Mouse (Mus musculus): ENCODE measurements at regions not wholly inside any gene's neighbourhood (a gene's known extent, or its start where the extent isn't known, plus 50 kb on each side); places are given as distances from the start of the nearest gene placed in this dataset.

DNA sequence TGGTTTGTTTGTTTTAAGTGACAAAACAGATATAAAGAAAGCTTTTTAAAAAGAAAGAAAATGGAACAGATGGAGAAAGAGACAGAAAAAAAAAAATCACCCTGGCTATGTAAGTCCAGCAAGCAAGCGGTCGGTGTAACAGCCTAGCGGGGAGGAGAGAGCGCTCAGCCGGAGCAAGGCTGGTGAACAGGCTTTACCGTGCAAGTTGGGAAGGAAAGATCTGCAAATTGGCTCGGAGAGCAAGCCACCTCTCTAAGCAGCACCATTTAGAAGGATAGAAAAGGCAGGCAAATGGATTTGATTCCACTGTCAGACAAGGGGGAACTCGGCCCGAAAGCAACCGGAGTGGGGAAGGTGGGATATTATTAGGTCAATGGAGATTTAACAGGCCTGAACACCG, 59.9 kb upstream of the Ppp2r5c start:
- CTCF ChIA-PET, result no interaction called here

- CTCF ChIA-PET, result no interaction called here
These were observed 59.4 kb upstream of the Ppp2r5c start for GRCm38 (mm10) chr12:110387567-110387966.

- CTCF ChIA-PET, result no interaction called here
These were observed 57.5 kb upstream of the Ppp2r5c start for GRCm38 (mm10) chr12:110389439-110389838.

- CTCF ChIA-PET, result no interaction called here
These were observed 55.5 kb upstream of the Ppp2r5c start for GRCm38 (mm10) chr12:110391464-110391863.

DNA sequence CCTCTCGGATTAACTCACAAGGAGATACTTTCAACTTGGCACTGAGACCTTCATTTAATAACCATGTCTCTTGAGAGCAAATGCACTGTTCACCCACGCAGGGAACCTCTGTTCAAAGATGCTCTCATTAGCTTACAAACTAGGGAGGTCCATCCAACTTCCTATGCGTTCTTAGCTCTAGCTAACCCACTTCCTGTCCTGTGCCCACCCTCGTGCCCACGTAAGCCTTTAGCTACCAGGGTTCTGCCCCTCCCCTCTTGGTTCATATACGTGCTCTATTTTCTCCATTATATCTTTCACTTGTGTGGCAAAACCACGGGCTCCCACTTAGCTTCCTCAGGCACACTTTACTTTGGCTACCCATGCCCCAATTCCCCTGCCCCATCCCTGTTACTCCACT, 53.4 kb upstream of the Ppp2r5c start:
- CTCF ChIA-PET, result no interaction called here
